Mouse (Mus musculus) retina, postnatal 1 day (tissue): Measurements from ENCODE around the gene Sclt1.
A peak's percentile ranks its signal among the peaks of the same experiment; 100 is the strongest.
"Not testable (repeated sequence)": the region's sequence is repeated elsewhere in the genome, so short reads cannot be mapped to it uniquely, and the experiment has no call there.

Experiments
- DNase-seq: peaks from one replicate; pipeline ENCODE4 v3.0.0-alpha.2; 2012

The Sclt1 gene

DNA sequence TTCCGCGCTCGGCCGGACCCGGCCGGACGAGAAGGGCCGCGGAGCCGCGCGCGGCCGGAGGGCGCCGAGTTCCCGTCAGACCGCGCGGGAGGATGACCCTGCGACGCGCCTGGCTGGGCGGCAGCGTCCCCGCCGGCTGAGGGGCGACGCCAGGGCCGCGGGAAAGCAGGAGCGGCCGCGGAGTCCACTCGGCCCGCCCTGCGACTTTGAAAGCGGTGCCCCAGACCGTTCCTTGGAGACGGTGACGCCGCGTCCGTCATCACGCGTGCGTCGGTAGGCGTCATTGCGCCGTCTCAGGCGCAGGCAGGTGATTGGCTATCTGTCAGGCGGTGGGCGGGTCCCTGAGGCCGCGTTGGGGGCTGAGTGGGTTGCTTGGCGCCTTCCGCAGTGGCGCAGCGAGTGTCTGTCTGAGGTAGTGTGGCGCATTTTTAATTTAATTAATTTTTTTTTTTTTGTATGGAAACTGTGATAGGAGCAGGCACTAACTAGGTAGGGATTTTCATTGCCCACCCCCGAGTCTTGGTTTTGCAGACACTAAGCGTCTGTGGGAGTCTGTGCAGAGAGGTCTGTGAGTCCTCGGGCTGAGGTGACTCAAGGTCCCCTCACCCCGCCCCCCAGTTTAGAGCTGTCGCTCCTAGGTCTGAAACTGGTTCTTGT is at the start of gene Sclt1, which contains the start of gene D3Ertd751e:
Sclt1 (minus strand) TSS at position 237 of the 657 bp plus-strand sequence.
D3Ertd751e (plus strand) TSS at position 334 of the 657 bp plus-strand sequence.
- peak; percentile 98 for DNase-seq

DNA sequence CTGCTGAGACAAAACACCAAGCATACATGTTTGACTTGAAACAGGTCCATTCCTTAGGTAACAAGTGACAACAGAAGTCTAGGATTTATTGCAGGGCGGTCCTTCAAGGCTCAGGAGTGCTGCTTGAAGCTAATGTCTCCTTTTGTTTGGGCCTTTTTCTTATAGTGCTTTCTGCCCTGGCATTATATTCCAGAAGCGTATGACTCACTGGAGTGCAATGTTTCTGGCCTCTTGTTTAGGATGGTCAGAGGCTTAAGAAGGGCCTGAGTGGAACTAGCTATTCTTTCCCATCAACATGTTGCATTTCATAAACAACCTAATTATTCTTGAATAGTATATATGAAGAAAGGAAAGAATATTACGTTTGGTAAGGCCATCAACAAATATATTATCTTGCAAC is 19.8 kb upstream of the Sclt1 start:
- no peak for DNase-seq

DNA sequence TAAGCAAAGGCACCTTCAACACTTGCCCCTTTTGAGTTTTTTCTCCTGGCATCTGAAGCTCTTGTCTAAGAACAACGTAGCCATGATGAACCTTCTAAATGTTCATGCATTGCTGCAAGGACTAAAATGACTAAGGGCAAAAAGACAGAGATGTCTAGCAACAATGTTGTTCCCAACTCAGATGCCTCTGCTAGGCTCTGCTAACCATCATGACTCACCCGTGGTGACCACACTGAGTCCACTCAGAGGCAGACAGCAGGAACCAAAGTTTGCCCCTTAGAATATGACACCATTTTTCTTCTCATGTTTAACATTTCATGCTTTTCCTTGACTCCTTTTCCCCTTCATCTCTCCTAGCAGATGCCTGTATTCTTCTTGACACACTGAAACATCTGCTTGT is 12.2 kb upstream of the Sclt1 start:
- DNase-seq, result no peak

DNA sequence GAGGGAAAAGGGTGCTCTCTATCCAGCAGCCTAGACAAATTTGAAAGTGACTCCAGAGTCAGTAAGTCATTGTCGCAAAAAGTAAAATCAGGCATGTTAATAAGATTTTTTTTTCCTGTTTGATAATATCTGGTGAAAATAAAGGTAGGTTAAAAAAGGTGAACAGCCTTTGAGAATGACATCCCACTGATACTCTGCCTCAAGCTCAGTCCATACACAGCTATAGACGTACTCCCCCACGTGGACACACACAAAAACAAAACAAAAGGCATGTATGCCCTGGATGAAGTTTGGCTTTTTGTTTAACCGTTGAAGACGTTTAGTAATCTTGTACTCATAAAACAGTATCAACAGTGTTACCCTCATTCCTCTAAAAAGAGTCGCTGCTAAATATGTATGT is 1.1 kb upstream of the Sclt1 start:
- peak; percentile 46 for DNase-seq

DNA sequence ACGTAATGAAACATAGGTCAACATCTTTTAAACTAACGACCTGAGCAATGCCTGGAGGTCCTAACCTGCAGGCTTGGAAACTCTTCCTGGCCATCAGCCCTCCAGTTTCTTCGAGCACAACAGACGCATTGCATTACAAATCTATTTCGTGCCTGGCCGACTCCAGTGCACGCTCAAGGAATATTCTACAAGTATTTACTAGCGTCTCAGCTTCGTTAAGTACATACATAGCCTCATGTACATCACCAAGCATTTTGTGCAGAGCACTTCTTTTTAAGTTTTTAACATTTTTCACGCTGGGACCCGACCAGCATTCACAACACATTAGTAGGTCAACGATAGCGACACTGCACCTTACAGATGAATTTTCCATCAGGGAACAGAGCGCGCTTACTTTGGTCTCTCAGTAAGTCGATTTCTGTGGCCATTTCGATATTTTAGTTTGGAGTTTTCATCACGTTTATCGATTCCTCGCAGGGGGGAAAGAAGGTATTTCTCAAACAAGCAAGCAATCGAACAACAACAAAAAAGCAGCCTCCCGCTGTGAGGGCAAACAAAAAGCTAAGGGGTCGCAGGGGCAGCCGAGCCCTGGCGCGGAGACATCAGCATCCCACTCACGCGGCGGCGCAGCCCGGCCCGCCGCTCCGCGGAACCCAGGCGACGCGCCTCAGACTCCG is 575 bp downstream of the Sclt1 start:
- DNase-seq, result no peak

DNA sequence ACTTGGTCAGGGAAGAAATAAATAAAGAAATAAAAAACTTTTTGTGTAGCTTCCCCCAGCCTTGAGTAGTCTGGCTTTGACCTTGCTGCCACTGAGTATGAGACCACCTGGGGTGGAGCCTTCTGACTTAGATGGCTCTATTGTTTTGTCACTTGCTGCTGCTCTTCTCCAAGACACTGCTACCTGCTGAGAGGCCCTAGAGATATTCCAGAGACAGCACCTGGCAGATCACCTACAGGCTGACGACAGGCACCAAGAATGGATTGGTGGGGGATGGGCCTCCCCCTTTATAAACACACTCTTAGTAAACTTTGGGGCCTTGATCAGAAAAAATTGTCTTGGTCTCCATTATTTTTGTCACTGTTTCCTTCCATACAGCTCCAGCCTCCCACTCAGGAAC is 46.6 kb downstream of the Sclt1 start:
- DNase-seq, result no peak

DNA sequence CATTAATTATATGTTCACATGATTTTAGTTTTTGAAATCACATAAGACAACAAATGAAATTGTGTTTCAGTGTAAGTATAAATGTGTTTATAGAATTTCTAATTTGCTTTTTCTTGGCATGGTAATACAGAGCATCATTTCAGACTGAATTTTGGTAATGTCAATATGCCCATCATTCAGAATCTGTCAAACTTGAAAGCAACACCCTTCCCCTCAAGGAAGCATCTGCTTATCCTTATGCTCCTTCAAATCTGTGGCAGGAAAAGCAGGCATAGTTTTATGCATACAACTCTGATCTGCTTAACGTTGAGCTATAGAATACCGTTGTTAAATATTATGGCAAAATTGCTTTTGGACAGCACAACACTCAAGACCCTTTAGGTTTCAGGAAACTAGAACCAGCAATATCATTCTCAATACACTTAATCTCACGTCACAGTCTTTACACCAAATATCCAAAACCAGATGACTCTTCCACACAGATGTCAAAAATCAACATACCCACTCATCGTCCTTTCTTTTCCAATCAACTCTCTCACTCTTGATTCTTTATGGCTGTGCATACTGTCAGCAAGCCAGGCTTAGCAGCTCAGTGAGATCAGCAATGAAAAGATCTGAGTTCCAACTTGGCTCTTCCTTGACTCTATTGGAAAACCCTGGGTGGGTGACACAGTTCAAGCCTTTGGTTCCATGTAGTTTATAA is 49.7 kb downstream of the Sclt1 start:
- no peak for DNase-seq

DNA sequence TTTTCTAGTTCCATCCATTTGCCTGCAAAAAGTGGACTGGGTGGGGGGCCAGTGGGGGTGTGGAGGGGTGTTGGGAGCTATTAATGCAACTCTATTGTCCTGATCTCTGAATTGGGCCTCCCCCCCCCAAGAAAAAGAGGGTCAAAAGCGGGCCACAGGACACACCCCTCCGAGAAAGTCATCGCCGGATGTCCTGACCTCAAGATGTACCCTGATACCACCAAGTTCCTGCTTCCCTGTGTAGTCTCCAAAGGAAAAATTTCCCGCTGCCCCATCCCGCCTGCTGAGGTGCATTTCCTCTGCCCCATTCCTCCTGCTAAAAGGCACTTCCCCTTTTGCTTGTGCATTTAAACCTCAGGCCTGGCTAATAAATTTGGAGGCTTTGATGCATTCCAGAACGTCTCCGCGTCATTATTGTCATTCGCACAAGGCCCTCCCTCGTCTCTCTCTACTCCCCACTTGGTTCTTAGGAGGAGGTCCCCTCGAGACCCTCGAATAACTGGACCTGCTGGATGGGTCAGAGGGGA is 52.1 kb downstream of the Sclt1 start:
- not testable (repeated sequence) for DNase-seq

DNA sequence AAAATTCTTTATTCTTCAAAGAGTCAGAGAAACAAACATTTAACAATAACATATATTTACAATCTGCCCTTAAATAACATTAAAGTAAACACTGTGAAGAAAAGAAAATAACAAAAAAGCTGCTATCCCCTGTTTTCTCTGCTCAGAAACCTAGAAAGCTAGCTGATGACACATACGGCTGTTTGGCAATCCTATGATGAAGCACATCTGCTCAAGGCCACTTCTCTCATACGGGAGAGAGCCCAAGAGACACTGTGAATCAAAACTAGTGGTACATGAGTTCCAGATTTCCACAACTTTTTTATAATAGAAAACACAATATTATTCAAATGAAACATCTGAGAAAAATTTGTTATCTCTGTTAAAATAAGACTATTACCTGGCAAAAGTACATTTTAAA is 55.9 kb downstream of the Sclt1 start:
- DNase-seq, result no peak

DNA sequence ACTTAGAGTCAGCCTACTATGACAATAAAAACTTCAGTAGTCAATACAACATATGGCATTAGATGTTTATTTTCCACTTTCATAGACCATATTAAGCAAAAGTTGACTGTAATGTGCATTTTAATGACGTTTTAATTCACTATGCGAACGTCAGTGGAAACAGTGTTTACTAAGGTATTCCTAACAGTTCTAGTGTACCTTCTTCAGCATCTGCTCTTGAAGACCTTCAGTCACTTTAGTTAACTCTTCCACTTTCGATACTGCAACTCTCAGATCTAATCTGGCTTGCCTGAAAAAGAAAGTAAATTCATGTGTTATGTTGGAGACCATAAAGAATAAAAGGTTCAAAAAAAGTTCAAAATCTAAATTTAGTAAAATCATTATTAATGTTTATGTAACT is 60.2 kb downstream of the Sclt1 start:
- DNase-seq, result no peak

DNA sequence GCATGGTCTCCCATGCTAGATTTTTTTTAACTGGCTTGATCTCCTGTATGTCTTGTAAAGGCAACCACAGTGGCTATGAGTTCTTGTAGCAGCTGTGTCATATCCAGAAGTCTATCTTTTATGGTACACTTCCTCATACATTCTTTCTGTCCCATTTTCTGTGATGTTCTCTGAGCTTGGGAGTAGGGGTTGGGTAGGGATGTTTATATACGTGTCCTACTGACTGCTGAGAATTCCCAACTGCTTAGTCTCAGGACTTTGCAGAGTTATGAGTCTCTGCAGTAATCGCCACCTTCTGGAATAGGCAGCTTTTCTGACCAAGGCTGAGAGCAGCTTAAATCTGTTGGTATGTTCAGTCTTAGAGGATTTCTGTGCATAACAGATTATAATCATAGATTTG is 65.7 kb downstream of the Sclt1 start:
- no peak for DNase-seq

DNA sequence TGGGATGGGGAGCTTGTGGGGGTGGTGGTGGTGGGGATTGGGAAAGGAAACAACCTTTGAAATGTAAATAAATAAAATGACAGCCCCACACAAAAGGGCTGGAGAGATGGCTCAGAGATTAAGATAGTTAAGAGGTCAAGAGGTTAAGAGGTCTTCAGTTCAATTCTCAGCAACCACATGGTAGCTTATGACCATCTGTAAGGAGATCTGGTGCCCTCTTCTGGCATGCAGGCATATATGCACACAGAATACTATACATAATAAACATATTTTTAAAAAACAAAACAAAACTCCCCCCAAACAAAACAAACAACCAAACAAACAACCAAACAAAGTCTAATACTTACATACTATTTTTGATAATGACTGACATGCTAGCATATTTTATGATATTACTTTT is 67.5 kb downstream of the Sclt1 start:
- peak; percentile 3 for DNase-seq

DNA sequence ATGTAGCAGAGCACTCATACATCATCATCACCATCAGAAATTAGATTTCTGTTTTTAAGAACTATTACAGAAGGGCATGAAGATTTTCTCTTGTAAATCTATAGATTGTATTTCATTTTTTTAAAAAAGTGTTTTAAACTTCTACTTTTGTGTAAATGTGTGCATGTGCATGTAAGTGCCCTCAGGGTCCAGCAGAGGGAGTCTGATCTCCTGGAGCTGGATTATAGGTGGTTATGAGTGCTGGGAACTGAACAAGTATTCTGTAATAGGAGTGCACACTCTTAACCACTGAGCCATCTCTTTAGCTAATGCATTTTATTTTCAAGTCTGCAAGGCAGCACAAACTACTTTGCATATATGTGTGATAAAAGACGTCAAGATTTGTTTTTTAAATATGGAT is 86.7 kb downstream of the Sclt1 start:
- DNase-seq, result no peak

DNA sequence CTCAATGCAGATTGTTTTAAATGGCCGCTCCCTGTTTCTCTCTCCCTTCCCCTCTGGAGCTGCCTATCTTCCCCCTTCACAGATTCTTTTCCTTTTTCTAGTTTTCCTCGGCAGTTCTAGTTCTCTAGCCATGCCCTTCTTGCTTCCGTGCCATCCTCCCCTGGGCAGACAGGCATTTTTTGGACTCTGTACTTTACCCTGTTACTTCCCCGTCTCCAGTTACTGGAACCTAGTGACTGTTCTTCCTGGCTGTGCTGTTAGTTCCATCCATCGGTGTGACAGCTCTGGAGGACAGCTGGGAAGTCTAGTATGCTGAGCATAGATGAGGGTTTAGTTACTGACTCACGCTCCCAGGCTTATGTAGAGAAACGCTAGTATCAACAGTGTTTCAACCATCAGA is 121.3 kb downstream of the Sclt1 start:
- DNase-seq, result no peak

DNA sequence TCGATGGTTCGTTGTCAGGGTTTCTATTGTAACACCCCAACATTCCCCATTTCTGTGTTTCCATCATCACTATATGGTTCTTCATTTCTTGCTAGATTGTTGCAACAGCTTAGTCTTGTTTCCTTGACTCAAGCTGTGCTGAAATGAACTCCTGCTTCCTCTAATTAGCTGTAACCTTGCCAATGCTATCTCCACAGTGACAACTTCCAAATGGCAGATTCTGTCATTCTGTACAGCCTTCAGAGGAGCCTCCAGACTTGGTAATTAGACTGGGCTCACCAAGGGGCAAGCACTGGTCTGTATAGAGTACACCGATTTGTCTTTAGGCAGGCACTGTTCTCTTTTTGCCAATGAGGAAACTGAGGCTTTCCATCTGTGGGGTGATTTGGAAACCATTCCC is 123.8 kb downstream of the Sclt1 start:
- DNase-seq, result no peak

DNA sequence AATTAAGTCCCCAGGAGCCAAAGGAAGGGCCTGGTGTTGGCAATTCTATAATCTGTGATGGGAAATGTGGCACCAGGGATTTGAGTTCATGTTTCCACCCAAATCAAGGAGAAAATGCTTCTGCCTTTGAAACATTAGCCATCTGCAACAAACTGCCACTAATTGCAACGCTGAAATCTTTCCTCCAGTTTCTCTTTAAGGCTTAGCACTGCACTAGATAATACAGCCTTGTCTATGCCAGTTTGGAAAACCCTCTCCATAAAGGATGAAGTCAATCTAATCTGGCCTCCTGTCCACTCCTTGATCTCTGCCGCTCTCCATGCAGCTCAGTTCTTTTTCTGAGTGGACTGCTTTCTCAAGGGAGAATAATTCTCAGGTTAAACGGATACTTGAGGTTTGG is 124.3 kb downstream of the Sclt1 start:
- no peak for DNase-seq

DNA sequence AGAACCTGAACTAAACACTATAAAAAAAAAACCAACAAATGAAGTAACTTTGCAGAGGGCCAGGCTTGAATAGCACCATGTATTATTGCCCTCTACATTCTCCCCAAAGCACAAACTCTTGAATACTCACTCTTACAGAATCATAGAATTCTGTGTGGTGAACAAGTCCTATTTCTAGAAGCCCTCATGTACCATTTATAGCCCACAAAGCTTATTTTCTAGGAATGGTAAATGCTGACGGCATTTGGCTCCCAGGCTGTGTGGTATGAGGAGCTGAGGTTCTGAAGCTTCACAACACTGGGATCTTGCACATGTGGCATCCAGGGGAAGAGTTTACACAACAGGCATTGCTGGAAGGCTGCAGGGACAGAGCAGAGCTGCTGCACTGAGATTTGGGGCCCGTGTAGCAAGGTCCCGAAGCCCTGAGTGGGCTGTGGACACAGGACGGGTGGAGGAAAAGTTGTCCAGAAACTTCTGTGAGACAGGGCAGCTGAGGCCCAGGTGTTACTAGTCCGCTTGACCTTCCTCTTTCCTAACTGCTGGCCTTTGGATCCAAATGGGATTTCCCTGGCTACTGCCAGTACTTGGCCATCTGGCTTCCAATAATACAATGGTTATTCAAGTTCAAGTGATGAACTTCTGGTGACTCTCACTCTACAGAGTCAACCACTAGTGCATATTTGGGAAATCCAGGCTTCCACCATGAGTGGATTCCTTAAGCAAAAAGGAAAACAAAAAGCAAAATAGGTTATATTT is 127.9 kb downstream of the Sclt1 start:
- DNase-seq, result no peak

DNA sequence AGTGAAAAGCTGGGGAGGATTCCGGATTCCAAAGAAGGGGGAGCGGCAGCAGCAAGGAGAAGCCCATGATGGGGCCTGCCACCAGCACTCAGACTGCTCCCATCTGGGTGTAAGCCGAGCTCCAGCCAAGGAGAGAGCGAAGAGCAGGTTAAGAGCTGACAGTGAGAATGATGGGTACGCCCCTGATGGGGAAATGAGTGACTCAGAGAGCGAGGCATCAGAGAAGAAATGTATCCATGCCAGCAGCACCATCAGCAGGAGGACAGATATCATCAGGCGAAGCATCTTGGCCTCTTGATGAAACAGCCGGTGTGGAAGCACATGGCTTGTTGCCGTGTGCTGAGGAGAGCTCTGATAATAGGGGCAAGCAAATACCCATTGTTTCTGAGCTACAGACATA is 128.6 kb downstream of the Sclt1 start:
- DNase-seq, result no peak

DNA sequence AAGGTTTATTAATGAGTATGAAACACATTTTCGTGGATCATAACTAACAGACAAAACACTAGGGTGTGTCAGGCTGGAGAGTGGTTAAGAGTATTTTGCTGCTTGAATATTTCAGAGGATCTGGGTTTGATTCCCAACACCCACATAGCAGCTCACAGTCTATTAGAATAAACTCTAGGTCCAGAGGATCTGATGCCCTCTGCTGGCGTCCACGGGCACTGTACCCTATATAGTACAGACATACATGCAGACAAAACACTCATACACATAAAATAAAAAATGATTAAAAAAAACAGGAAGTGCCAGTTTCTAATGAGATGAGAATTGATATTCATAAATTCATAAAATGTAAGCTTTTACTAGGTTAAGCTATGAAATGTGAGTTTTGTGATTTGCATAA is 130.1 kb downstream of the Sclt1 start:
- no peak for DNase-seq

DNA sequence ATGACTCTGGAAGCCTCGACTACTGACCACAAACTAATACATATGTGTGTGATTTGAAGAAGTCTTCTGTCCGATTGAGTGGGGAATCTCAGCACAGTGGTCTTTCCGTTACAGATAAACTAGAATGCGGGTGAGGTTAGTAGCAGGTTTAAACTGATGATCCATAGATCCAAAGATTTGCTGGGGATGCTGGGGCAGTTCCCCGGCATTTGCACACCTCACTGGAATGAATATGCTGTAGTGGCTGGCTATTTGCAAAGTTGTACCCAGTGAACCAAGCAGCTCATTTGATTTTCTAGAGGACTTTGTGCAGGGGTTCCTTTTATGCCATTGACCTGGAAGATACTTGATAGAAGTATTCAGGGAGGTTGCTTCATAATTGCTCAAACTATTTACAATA is 133.2 kb downstream of the Sclt1 start:
- no peak for DNase-seq

DNA sequence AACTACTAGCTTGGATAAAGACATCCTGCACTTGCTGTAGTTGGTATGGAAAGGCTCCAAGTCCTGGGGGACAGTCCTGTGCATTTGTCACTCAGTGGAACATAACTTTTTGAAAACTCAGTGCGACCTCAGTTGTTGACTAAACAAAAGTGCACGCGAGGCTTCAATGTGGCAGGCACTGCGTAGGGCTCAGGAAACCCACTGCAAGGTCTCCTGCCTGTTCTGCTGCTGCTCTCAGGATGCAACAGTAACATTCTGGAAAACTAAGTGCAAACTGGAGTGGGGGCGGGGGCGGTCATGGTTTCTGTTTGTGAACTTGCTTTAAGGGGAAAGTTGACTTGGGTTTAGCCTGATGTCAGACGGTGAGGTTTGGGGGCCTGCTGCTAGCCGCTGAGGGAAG is 134.8 kb downstream of the Sclt1 start:
- DNase-seq, result no peak

DNA sequence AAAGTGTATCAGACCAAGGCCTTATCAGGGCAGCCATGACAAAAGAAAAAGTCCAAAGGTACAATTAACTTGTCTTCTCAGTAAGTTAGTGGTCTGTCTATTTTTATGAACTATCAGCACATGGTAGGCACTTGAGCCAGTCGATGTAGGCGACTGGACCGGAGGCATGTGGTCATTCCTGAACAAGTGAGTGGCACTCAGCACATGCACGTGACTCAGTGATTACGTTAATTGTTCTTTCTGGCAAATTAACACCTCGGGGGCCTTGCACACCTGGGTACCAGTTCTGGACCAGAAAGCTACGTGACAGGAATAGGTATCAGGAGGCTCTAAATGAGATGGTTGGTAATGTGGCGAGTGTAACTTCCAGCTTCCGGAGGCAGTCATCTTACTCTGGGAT is 135.3 kb downstream of the Sclt1 start:
- DNase-seq, result no peak

DNA sequence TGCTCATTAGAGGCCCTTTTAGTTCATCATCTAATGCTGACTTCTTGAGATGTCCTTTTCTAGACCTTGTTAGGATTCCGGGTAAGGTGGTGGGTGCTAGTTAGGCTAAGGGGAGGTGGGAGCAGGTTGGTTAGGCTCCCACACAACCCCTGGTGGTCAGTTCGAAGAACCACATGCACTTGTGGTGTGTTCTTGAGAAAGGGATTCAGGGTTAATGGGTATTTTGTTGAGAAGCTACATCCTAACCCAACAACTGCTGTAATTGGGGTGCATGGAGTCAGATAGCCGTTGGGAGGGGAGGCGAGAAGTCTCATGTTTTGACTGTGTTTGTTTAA is 136.0 kb downstream of the Sclt1 start:
- no peak for DNase-seq
